Mouse (Mus musculus): ENCODE measurements around the gene Mrpl10. TPM values are rescaled to one million over a fixed set of nuclear protein-coding genes. Genes with fewer than 3 reads are reported as not detected.

The Mrpl10 gene
- 96.4 and 98.5 TPM in 2 replicates for polyA plus RNA-seq (2014; fragmentation: Nextera tagmentation; extraction: Ambion mirVana)

DNA sequence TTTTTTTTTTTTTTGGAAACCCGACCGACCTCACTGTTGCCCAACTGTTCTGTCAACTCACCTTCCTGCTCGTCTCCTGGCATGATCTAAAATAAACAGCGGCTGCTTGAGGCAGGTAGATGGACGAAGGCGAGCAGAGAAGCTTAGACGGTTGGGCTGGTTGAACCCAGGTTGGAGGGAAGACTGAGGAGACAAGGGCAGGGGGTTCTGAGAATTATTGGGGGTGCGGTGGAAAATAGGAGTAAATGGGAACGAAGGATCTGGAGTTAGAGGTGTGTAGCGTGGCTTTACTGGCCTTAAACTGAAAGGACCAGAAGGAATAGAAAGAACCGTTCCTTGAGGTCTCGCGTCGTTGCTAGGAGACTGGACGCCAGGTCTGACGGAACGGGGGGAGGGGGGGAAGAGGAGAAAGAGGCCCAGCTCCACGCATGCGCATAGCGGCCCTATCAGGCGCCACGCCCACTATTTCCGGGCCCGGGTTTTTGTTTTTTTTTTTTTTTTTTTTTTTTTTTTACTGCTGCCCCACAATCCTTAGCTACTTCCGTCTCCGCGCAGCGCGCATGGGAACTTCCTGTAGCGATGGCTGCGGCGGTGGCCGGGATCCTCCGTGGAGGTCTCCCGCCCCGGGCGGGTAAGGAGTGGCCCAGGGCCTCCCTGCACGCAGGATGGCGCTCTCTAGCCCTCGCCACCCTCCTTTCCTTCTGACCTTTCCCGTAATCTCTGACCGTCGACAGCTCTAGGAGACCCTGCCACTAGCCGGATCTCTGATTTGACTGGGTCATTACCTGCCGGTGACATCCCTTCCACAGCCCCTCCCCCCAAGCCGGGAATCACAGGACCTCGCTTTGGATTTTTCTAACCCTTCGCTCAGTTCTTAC, at the start of gene Mrpl10, which contains the start of gene Lrrc46:
Gene Mrpl10 (plus strand): TSS at position 539 of the 878 bp plus-strand sequence.
Gene Lrrc46 (minus strand): TSS at position 386 of the 878 bp plus-strand sequence.
- Histone ChIP-seq H3K4me1 (replicated peaks; ENCODE audit: control insufficient read depth, insufficient read depth, low read length) (peaks cover 14% of the 10 kb centered on the region), H3K9me3 (ENCODE audit: control insufficient read depth, low read length) (no peaks in the 10 kb centered on the region), H3K9ac (ENCODE audit: low read length) (peak within 1 kb of the TSS; percentile 84), H3K4me2 (ENCODE audit: low read length) (peak within 1 kb of the TSS; percentile 92), H3K36me3 (ENCODE audit: control insufficient read depth, insufficient read depth, low read length) (0 out of 2 replicates have a peak, but pooled peaks cover 9% of the 10 kb centered on the region), H3K4me3 (ENCODE audit: low read depth, low read length) (peak within 1 kb of the TSS; percentile 89), H3K27me3 (replicated peaks; ENCODE audit: control insufficient read depth, insufficient read depth, low read length) (no peaks in the 10 kb centered on the region), H3K27ac (ENCODE audit: low read depth) (no peak within 1 kb of the TSS)
- ATAC-seq (replicated peaks; ENCODE audit: low FRiP score, low TSS enrichment, low read depth), result peak; percentile 90
- under 1% methylated on average over 47 of the region's 48 CpGs for WGBS
- DNase-seq (ENCODE audit: low spot score), result peak; percentile 92

DNA sequence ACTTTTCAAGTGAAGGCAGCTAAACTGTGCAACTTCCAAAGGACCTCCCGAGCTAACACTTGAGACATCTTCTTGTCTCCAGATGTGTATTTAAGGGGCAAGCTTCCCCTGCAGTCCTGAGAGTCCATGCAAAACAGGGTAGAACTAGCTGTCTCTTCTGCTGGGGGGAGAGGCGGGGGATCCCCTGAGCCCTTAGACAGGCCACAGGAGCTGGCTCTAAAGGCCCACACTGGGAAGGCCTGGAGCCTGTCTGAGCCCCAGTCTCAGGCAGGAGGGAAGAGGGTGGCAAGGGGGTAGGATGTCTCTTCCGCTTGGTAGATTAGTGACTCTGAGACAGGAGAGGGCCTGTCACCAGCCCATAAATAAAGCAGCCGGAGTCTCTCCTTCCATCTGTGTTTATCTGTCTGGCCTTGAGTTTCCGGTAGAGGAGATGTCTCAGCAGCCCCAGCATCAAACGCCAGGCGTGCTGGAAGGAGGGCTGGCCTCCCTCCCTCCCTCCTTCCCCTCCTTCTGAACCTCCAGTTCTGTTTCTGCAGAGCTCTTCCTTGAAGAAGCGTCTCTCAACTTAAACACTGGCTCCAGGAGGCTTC, 48.5 kb upstream of the Mrpl10 start:
- Histone ChIP-seq H3K27ac (ENCODE audit: low read depth) (peak overlapping the region; percentile 73), H3K4me1 (replicated peaks; ENCODE audit: control insufficient read depth, insufficient read depth, low read length) (peaks cover 34% of the 10 kb centered on the region), H3K27me3 (replicated peaks; ENCODE audit: control insufficient read depth, insufficient read depth, low read length) (0 out of 2 replicates have a peak, but pooled peaks cover 2% of the 10 kb centered on the region), H3K9ac (ENCODE audit: low read length) (no peak overlapping the region), H3K4me3 (ENCODE audit: low read depth, low read length) (no peak overlapping the region), H3K9me3 (ENCODE audit: control insufficient read depth, low read length) (no peaks in the 10 kb centered on the region), H3K36me3 (ENCODE audit: control insufficient read depth, insufficient read depth, low read length) (no peaks in the 10 kb centered on the region), H3K4me2 (ENCODE audit: low read length) (no peak overlapping the region)
- WGBS, result 16% methylated on average over 8 of the region's 8 CpGs
- ATAC-seq (replicated peaks; ENCODE audit: low FRiP score, low TSS enrichment, low read depth) (no peak), DNase-seq (ENCODE audit: low spot score) (peak; percentile 63)

DNA sequence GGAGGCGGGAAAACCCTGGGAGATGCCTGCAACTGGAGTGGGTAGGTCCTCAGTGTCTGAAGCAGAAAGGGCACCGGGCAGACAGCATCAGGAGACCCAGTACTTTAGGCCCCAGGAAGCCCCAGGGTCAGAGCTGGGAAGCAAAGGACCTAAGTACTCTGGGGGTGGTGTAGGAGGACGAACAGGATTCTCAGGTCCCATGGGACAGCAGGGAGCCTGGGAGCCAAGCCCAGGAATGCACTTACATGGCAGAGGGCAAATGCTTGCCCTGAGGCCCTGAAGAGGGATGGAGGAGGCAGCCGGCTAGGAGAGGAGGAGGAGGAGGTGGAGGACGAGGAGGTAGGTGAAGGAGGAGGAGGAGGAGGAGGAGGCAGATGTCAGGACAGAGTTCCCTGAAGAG, 46.3 kb upstream of the Mrpl10 start:
- H3K4me3 ChIP-seq (ENCODE audit: low read depth, low read length), result no peak overlapping the region
- H3K36me3 ChIP-seq (ENCODE audit: control insufficient read depth, insufficient read depth, low read length), result no peaks in the 10 kb centered on the region
- ATAC-seq (replicated peaks; ENCODE audit: low FRiP score, low TSS enrichment, low read depth) (no peak), DNase-seq (ENCODE audit: low spot score) (no peak)
- H3K9ac ChIP-seq (ENCODE audit: low read length), result no peak overlapping the region
- 0 out of 2 replicates have a peak, but pooled peaks cover 2% of the 10 kb centered on the region for H3K27me3 ChIP-seq (replicated peaks; ENCODE audit: control insufficient read depth, insufficient read depth, low read length)
- H3K9me3 ChIP-seq (ENCODE audit: control insufficient read depth, low read length), result no peaks in the 10 kb centered on the region
- H3K4me2 ChIP-seq (ENCODE audit: low read length), result no peak overlapping the region
- peaks cover 28% of the 10 kb centered on the region for H3K4me1 ChIP-seq (replicated peaks; ENCODE audit: control insufficient read depth, insufficient read depth, low read length)
- WGBS, result 37% methylated on average over 5 of the region's 5 CpGs
- no peak overlapping the region for H3K27ac ChIP-seq (ENCODE audit: low read depth)

DNA sequence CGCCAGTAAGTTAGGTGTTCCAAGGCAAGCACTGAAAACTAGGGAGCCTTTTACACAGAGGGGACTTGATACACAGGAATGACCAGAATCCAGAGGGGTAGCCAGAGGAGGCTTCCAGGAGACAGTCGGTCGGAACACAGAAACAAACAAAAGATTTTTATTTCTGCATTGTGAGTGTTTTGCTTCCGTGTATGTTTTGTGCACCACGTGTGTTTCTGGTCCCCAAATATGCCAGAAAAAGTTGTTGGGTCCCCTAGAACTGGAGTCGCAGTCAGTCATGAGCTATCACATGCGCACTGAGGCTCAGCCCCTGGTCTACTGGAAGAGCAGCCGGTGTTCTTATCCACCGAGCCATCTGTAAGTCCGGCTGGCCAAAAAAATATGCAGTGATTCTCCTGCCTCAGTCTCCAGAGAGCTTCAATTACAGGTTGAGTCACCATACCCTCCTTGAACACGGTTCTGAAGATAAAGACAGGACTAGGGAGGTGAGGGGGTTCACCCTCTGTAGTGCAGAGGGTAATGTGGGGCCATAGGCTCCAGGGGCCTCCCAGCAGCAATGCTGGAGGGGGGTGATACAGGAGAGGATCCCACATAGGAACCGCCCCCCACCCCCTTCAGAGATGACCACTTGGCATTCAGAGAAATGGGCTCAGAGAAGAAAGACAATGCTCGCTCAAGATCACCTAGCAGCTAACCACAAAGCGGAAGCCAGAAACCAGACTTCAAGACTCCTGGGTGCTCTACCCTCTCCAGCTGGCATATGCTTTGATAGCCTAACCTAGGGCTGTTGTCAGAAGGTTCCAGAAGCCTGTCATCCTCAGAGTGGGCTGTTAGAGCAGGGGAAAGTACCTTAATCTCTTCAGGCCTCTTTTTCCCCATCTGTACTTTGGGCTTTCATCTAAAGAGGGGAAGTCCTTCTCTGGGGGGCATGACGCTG, 45.3 kb upstream of the Mrpl10 start:
- H3K9ac ChIP-seq (ENCODE audit: low read length), result no peak overlapping the region
- peaks cover 27% of the 10 kb centered on the region for H3K4me1 ChIP-seq (replicated peaks; ENCODE audit: control insufficient read depth, insufficient read depth, low read length)
- no peaks in the 10 kb centered on the region for H3K9me3 ChIP-seq (ENCODE audit: control insufficient read depth, low read length)
- no peak overlapping the region for H3K27ac ChIP-seq (ENCODE audit: low read depth)
- H3K36me3 ChIP-seq (ENCODE audit: control insufficient read depth, insufficient read depth, low read length), result no peaks in the 10 kb centered on the region
- WGBS, result 77% methylated on average over 15 of the region's 15 CpGs
- H3K27me3 ChIP-seq (replicated peaks; ENCODE audit: control insufficient read depth, insufficient read depth, low read length), result 0 out of 2 replicates have a peak, but pooled peaks cover 2% of the 10 kb centered on the region
- no peak for ATAC-seq (replicated peaks; ENCODE audit: low FRiP score, low TSS enrichment, low read depth)
- H3K4me3 ChIP-seq (ENCODE audit: low read depth, low read length), result no peak overlapping the region
- no peak overlapping the region for H3K4me2 ChIP-seq (ENCODE audit: low read length)
- no peak for DNase-seq (ENCODE audit: low spot score)

DNA sequence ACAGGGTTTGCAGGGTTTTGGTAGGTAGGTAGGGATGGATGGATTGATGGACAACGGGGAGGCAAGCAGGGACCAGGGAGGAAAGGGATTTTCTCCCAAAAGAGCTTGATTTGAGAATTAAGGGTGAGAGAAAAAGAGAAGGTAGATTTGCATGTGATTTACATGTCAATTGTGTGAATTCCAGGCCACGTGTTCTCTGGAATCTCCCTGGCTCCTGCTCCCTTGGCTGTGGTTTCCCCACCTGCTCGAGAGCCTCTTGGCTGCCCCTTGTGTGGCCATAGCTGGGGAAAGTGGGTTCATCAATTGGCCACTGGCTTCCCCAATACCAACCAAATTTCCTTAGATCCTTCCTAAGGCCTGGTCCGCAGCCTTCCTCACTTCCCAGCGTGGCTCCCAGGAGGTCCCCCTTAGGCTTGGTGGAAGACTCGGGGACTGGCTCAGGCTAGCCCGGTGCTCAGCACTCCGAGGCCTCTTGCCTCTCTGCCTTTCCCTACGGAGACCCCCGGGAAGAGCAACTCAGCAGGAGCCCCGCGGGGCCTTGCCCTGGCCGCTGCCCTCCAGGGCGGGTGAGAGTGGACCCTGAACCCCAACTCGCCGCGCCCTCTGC, 44.5 kb upstream of the Mrpl10 start:
- Histone ChIP-seq H3K9ac (ENCODE audit: low read length) (peak overlapping the region; percentile 46), H3K4me3 (ENCODE audit: low read depth, low read length) (peak overlapping the region; percentile 16), H3K4me1 (replicated peaks; ENCODE audit: control insufficient read depth, insufficient read depth, low read length) (peaks cover 21% of the 10 kb centered on the region), H3K27ac (ENCODE audit: low read depth) (no peak overlapping the region), H3K9me3 (ENCODE audit: control insufficient read depth, low read length) (no peaks in the 10 kb centered on the region), H3K27me3 (replicated peaks; ENCODE audit: control insufficient read depth, insufficient read depth, low read length) (0 out of 2 replicates have a peak, but pooled peaks cover 2% of the 10 kb centered on the region), H3K36me3 (ENCODE audit: control insufficient read depth, insufficient read depth, low read length) (no peaks in the 10 kb centered on the region), H3K4me2 (ENCODE audit: low read length) (peak overlapping the region; percentile 53)
- DNase-seq (ENCODE audit: low spot score) (no peak), ATAC-seq (replicated peaks; ENCODE audit: low FRiP score, low TSS enrichment, low read depth) (no peak)
- WGBS, result 34% methylated on average over 15 of the region's 17 CpGs

DNA sequence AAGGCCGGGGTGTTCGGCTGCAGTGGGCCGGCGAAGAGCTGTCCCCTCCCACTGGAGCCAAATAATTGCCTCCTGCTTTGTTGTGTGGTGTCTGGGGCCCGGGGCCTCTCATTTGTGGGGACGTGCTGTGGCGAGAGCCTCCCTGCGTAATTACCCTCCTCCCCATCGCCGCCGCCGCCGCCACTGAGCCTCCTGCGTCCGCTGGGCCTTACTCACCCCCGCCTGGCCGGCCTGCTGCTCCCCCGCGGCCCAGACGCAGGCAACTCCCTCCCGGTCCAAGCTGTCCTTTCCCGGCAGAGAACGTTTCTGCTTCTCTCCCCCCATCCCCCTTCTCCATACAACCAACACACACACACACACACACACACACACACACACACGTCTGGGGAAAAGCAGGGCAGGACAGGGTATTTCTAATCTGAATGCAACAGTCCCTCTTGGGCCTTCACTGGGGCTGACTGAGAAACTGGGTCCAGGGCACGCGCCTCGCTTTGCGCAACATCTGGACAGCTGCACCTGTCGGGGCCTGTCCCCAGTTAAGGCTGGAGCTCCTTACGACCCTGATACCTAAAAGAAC, 43.9 kb upstream of the Mrpl10 start:
- WGBS, result 11% methylated on average over 30 of the region's 30 CpGs
- Histone ChIP-seq H3K9ac (ENCODE audit: low read length) (peak overlapping the region; percentile 46), H3K27me3 (replicated peaks; ENCODE audit: control insufficient read depth, insufficient read depth, low read length) (0 out of 2 replicates have a peak, but pooled peaks cover 2% of the 10 kb centered on the region), H3K4me2 (ENCODE audit: low read length) (peak overlapping the region; percentile 53), H3K27ac (ENCODE audit: low read depth) (no peak overlapping the region), H3K4me3 (ENCODE audit: low read depth, low read length) (peak overlapping the region; percentile 16), H3K9me3 (ENCODE audit: control insufficient read depth, low read length) (no peaks in the 10 kb centered on the region), H3K36me3 (ENCODE audit: control insufficient read depth, insufficient read depth, low read length) (no peaks in the 10 kb centered on the region), H3K4me1 (replicated peaks; ENCODE audit: control insufficient read depth, insufficient read depth, low read length) (peaks cover 15% of the 10 kb centered on the region)
- peak; percentile 68 for DNase-seq (ENCODE audit: low spot score)
- ATAC-seq (replicated peaks; ENCODE audit: low FRiP score, low TSS enrichment, low read depth), result no peak; the same call in 1 of the 2 replicates

DNA sequence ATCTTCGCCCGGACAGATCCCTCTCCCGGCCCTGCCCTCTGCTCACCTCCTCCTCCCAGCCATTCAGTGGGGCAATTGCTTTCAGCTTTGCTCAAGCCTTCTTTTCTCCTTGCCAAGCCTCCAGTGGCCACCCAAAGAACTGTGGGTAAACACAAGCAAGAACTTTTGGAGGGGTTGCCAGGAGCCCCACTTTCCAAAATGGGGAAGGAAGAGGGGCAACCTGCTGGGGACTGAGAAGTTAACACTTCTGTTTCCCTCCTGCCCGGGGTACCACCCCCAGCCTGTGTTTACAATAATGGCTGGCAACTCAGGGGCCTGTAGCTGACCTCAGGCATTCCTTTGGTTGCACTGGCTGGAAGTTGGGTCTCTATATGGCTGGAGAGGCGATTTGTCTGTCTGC, 38.2 kb upstream of the Mrpl10 start:
- no peaks in the 10 kb centered on the region for H3K36me3 ChIP-seq (ENCODE audit: control insufficient read depth, insufficient read depth, low read length)
- no peak overlapping the region for H3K4me2 ChIP-seq (ENCODE audit: low read length)
- WGBS, result 20% methylated on average over 5 of the region's 5 CpGs
- no peak for DNase-seq (ENCODE audit: low spot score)
- H3K27me3 ChIP-seq (replicated peaks; ENCODE audit: control insufficient read depth, insufficient read depth, low read length), result 0 out of 2 replicates have a peak, but pooled peaks cover 3% of the 10 kb centered on the region
- no peak for ATAC-seq (replicated peaks; ENCODE audit: low FRiP score, low TSS enrichment, low read depth)
- H3K9ac ChIP-seq (ENCODE audit: low read length), result no peak overlapping the region
- H3K9me3 ChIP-seq (ENCODE audit: control insufficient read depth, low read length), result no peaks in the 10 kb centered on the region
- no peak overlapping the region for H3K27ac ChIP-seq (ENCODE audit: low read depth)
- no peaks in the 10 kb centered on the region for H3K4me1 ChIP-seq (replicated peaks; ENCODE audit: control insufficient read depth, insufficient read depth, low read length)
- H3K4me3 ChIP-seq (ENCODE audit: low read depth, low read length), result no peak overlapping the region
